Mouse (Mus musculus) megakaryocyte, adult 5-6 weeks (primary cell): ENCODE measurements at regions not wholly inside any gene's neighbourhood (a gene's known extent, or its start where the extent isn't known, plus 50 kb on each side); places are given as distances from the start of the nearest gene placed in this dataset.

Experiments used
- ATAC-seq: 2 replicates; pipeline ENCODE4 v1.8.0; 2016; ENCODE audit warnings: mild to moderate bottlenecking, inconsistent platforms; ENCODE audit not compliant: poor library complexity, severe bottlenecking

DNA sequence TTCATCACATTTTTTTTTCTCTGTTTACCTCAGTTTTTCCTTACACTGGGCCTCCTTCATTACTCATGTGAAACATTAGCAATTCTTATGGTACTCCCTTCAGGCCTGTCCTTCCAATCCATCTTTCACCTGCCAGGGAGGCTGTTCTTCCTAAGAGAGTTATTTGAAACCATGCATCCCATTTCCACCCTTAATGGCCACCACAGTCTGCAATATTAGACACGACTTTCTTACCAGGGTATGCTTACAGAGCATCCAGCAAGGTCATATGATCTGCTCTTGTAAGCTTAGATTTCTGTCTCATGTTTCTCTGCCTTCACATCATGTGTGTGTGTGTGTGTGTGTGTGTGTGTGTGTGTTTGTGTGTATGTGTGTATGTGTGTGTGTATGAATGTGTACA lies 739.7 kb upstream of the Frg1 start:
- no peak for ATAC-seq

DNA sequence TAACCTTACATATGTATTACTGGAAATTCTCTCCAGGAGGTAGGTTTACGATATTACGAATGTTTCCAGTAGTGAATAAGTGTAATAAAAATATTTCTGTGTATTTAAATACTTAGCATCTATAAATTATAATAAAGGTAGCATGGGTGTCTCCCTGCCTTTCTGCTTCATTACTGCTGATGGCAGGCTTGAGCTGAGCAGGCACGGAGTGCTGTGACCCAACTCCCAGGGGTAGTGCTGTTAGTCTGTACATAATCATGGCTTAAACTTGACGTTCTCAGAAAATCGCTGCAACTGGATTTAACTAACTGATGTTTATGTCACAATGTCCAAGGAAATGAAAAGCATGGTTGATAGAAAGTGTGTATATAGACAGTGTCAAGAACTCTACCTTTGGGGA lies 727.8 kb upstream of the Frg1 start:
- ATAC-seq, result no peak

DNA sequence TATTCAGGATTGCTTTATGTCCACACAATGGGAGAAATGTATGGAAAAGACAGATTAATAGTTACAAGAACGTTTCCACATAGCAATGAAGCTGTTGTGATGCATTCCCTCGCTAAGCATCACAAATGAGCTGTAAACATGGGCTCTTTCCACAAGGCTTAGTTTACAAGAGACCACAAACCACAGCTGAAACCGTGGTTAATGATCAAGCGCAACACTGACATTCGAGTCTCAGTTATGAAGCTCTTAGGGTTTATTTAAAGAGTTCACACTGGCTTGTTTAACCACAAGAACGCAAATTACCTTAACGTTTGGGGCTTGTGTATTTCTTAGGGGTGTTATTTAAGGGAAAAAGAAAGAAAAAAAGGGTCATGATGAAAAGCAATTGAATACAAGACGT lies 727.3 kb upstream of the Frg1 start:
- no peak for ATAC-seq

DNA sequence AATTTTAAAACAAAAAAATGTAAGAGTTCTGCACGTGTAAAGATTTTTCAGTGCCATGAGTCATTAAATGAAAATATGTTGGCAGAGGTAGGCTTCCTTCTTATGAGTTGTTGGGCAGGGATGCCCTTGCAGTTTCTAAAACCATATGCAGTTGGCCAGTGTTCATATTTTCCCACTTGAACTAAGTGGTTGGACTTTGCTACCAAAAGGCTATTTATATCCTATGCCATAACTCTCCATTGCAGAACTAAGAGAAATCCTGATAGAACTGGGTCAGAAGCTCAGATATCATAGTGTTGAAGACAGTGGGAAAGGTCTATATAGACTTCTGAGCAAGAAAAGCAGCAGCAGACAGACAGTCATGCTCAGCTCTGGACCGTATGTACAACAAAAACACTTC lies 690.7 kb upstream of the Frg1 start:
- ATAC-seq, result no peak

DNA sequence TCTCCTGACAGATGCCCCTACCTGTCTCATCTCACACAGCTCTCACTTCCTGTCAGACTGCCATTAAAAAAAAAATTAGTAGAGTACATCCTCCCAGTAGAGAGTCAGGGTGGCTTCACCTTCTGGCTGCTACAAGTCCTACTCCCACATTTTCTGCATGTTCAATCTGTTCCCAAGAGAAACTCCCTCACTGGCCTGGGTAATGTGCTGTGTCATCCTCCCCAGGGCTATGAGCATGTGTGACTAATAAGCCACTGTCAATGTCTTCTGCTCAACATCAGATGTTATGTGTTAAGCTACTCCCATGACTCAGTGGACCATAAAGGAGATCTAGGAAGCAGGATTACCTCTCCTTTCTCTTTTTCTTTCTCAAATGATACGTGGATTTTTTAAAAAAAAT lies 652.4 kb upstream of the Frg1 start:
- no peak for ATAC-seq

DNA sequence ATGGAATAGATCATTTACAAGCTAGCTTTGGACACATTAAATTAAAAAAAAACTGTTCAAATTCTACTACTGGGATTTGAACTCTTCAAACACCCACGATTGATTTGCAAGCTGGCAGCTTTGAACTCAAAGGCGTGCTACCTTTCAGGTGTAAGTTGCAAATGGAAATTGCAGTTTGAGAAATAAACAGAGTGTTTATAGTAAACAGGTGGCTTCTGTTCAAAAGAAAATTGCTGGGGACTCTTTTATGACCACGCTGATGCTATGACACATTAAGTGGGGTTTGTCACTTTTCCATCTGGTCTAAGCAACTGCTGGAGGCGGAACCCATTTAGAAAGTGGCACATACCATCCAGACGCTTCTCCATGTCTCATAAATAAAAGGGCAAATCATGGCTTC lies 626.7 kb upstream of the Frg1 start:
- ATAC-seq, result no peak

DNA sequence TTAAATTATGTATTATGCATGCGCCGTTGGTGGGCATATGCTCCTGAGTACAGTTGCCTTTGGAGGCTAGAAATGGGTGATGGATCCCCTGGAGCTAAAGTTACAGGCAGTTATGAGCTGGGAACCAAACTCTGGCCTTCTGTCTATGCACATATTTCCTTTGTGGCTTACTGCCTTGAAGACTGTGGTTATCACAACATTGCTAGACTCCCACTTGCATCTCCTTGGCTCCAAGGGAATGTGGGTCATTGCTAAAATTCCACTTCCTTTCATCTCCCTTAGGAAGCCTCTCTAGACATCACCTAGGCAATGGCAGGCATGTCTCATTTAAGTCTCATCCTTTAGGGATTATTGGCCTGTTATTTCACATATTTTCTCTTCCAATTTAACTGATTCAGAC lies 622.4 kb upstream of the Frg1 start:
- ATAC-seq, result no peak

DNA sequence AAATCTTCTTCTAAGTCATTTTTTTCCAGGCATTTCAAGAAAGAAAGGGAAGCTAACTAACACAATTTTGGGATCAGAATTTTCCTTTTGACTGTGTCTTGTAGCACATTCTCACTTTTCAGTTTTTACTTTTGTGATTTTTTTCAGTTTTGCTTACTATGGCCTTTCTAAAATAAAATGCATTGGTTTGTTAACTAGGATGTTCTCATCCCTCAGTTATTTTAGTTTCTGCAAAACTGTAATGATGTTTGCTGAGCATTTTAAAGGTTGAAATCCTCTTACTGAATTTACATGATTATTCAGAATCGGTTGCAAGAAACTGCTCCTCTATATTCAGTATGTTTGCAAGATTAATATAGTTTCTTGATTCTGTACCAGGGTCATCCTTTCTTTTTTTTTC lies 610.1 kb upstream of the Frg1 start:
- no peak for ATAC-seq

DNA sequence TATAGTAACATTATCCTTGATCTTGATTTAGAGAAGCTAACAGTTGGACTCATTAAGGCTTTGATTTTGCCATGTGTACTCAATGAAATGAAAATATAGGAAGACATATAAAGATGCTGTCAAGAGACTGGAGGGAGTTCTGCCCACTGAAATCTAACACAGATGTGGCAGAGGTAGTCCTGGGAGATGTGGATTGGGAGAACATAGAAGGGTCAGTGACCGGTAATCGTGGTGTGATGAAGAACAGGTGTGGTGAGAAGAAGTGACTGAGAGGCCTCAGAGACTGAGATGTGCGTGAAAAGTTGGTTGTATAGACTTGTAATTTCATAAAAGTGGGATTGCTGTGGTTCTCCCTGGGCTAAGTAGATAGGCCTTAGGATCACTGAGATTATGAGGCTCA lies 600.9 kb upstream of the Frg1 start:
- no peak for ATAC-seq

DNA sequence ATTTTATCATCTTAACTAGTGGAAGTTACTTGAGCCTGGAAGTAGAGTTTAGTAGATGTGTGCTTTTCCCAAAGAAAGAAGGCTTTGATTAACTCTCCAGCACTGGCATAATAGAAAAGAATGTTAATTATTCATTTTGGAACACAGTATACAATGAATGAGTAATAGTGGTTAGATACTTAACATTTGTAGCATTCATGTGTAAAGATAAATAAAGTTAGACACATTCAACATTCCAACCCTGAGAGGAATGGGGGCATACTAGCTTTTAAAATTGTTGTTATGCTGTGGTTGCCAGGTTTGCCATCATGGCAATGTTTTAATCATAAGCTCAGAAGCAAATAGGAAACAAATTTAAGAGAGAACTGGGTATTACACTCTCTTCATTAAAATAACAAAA lies 586.3 kb upstream of the Frg1 start:
- no peak for ATAC-seq

DNA sequence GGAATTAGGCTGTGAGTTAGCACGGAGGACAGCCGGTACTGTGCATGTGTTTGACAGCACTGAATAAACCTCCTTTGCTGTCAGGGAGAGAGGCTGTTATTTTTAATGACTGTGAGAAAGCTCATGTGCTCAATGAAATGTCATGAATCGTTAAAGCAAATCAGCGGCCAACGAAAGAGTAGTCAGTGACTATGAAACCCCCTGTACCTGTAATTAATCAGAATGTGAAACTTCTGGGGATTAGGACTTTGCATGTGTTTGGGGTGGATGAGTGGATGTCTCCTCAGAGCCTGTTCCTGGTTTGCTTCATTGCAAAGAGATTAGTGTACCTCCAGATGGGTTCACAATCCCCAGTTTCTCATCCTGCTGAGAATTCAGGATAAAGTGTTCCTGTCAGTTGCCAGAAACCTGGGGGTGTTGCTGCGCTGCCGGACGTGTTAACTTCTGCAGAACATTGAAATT lies 572.2 kb upstream of the Frg1 start:
- no peak for ATAC-seq

DNA sequence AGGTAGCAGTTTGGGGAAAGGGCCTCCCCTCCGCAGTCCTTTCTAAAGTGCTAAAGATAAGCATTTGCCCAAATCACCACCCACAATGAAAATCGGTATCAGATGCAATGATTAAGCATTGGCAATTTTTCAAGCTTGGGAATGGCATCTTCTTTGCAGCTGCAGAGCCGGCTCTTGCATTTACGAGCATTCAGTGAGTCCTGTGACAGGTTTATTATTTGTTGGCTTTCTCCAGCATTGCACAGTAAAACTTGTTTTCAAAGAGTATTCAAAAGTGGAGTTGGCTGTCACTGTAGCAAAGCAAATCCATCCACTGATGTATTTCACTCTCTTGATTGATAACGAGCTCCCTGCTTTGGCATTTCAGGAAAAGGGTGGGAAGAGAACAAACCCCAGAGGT lies 571.3 kb upstream of the Frg1 start:
- no peak for ATAC-seq

DNA sequence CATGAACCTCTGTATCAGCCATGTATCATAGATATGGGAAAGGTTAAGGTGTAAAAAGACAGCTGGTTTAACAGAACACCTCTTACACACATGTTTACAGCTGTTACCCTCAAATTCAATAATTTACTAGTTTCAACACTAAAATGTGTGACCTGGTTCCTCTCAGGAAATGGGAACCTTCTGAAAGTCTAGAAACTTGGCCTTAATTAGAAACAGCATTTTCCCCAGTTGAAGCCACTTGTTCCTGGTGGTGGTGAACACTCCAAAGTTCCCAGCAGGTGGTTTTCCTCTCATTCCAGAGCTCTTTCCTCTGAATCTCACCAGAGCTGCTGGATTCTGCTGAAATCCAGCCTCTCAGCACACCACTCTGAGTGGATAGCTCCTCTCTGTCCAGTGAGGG lies 570.5 kb upstream of the Frg1 start:
- no peak for ATAC-seq

DNA sequence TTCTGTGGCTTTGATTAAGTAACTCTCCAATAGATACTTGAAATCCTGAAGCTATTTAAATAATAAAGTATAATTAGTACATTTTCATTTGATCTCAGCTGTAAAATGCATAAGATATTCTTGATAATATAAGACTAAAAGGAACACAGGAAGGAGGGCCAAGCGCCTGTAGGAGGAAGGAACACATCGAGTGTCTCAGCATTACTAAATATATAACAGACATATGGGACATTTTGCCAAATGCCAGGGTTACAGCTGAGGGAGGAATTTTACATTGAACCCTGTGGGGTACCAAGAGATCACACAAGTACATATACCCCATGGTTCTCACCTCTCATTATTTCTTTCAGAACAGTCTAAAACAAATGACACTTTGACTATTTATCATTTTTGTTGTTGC lies 555.5 kb upstream of the Frg1 start:
- ATAC-seq, result no peak

DNA sequence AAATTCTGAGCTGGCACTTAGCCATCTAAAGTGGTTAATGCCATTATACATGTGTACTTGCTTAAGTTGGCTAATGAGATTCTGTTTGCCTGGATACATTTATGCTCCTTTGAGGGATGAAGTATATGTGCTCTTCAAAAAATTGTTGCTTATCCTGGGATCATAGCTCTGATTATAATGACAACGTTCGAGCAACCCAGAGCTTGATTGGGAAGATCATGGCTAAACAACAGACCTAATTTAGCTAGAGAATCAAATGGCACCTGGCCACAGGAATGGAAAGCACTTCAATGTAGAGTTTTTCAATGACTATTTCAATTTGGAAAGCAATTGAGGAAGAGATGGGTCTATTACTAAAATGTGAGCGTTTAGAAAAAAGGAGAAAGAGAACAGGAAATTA lies 553.7 kb upstream of the Frg1 start:
- ATAC-seq, result no peak

DNA sequence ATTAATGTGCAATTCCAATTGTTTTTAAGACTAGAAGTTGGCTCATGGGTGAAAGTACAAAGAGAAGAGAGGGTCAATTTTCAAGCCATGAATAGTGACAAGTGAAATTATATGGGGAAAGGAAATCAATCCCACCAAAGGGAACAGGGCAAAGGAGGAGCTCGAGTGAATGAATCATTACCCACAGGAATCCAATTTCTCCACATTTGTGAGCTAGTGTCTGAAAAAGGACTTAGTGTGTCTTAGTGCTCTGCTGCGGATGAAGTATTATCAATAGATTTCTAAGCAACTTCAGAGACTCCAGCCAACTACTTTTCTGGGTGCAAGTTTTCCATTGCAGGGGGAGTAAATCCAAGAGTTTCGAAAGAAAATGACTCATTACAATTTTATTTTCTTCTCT lies 552.5 kb upstream of the Frg1 start:
- no peak for ATAC-seq

DNA sequence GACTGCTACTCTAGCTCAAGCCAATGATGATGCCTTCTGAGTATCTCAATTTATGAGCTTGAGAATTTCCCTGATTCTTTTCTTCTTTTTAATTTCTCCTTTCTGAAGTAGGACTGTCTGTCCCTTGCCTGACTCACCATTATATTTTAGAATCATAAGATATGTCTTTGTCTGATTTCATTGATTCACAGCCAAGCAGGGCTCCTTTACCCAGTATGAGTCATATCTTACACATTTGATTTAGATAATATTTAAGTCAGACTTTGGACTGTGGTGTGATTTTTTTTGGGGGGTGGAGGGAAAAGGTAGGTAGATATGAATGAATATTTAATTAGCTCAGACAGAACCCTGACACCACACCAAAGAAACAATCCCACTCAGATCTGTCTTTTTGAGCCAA lies 547.2 kb upstream of the Frg1 start:
- ATAC-seq, result no peak

DNA sequence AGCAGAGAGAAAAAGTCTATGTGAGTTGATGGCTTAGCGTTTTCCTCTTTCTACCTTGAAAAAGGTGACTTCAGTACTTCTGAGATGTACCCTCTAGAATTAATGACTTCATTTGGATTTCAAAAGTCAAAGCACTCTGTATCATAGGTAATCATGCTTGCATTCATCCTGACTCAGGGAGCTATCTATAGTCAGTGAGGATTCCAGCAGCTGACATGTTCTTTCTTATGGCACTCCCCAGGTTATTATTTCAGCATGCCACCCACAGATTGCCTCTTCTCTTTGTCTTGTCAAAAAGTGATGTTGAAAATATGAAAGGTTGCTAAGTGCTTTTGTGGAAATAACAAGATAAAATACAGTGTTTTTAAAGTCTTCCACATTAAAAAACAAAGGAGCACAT lies 540.0 kb upstream of the Frg1 start:
- no peak for ATAC-seq

DNA sequence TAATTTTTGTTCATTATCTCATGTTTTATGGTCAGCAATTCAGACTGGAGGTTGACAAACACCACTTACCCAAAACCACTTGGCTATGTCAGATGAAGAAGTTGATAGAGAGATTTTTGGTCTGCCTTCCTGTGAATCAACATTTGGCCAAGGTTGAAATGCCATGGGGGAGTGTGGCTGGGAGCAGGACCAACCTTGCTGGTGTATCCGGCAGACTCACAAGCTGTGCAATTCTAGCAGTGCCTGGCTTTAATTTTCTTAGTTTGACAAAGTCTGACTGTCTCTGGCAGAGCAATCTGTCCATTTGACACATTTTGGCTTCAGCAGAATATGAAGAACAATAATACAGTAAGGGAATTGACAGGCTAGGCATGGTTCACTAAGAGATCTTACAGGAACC lies 533.9 kb upstream of the Frg1 start:
- ATAC-seq, result no peak

DNA sequence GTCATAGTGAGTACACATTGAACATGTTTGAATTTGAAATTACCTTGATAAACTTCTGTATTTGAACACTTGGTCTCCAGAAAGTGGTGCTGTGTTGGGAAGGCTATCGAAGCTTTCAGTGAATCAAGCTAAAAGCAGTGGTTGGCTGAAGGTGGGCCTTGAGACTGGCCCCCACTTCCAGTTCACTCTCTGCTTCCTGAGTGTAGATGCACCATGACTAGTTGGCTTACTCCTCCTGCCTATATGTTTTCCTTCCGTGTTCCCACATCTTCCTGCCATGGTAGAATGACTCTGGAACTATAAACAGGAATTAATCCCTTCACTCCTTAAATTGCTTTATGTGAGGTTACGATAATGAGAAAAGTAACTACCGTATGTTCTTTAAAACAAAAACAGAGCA lies 522.4 kb upstream of the Frg1 start:
- ATAC-seq, result no peak

DNA sequence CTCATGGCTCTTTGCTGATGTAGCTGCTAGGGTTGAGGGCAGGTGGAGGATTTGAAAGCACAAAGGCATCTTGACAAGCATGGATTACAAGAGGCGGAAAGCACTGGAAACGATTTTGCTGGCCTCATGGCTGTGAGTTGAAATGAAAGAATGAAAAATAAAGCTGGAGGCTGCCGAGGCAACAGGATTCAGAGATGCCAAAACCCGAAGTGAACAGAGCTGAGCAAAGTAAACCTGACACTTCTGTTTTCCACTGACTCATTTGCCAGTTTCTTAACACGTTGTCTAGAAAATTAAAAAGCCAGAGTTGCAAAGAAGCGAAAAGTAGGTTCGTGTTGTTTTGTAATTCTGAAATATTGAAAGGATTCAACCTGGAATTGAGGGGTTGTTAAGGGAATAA lies 504.2 kb upstream of the Frg1 start:
- no peak for ATAC-seq

DNA sequence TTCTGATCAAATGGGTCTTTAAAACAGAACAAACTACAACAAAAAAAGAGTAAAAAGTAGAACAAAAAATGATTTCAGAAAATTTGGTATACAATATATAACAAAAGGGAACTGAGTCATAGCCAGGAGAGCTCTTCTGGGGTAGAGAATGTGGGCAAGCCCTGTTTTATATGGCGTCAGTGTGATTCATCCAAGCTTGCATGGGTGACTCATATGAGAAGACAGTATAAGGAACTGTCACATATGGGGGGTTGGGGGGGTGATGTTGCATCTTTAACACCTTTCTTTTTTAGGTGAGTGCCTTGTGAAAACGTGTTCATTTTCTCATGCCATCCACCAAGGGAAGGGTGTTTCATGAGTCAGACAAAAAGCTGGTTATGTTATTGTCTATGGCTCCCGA lies 503.7 kb upstream of the Frg1 start:
- no peak for ATAC-seq

DNA sequence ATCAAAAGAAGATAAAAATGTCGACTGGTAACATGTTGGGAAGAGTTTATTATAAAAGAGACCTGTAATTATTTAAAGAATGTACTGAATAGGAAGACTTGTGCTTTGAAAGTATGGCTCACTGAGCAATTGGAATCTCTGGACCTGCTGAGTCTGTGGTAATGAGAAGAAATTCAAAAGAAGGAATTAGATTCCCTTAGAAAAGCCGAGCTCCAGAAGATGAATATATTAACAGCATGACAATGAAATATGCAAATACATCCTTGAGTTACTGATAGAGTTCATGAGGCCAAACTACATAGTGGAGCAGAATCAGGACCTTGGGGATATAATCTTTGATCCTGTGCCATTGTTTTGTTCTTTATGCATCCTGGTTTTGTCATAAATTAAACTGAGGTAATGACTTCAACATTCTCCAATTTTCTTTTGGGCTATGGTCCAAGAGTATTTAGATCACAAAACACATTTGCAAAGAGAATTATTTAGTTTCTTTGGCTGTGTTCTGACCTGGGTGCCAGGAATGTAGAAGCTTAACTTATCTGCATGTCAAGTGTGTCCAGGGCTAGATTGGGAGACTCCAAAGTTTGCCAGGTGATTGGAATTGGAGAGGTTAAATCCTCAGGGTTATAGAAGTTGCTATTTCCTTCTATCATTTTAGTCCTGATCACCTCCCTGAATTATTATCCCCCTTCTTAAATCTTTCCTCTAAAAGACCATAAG lies 461.3 kb upstream of the Frg1 start:
- ATAC-seq, result no peak
